Mouse (Mus musculus) brain, embryonic 14.5 days (tissue): Measurements from ENCODE around the gene Nkain2.

Experiments
- CTCF ChIP-seq: fragments of 200-500 bp; IDR thresholded peaks from 2 replicates; pipeline ENCODE4 v1.5.1; 2012; ENCODE audit warnings: inconsistent platforms, mild to moderate bottlenecking, moderate library complexity, borderline replicate concordance; ENCODE audit not compliant: insufficient read depth, insufficient read length; ENCODE audit errors: extremely low read depth
- POLR2A ChIP-seq: fragments of 200-500 bp; IDR thresholded peaks from 2 replicates; pipeline ENCODE4 v1.6.1; 2012; ENCODE audit warnings: mild to moderate bottlenecking, inconsistent platforms, borderline replicate concordance; ENCODE audit not compliant: poor library complexity, insufficient read depth, insufficient read length, severe bottlenecking; ENCODE audit errors: extremely low read depth

DNA sequence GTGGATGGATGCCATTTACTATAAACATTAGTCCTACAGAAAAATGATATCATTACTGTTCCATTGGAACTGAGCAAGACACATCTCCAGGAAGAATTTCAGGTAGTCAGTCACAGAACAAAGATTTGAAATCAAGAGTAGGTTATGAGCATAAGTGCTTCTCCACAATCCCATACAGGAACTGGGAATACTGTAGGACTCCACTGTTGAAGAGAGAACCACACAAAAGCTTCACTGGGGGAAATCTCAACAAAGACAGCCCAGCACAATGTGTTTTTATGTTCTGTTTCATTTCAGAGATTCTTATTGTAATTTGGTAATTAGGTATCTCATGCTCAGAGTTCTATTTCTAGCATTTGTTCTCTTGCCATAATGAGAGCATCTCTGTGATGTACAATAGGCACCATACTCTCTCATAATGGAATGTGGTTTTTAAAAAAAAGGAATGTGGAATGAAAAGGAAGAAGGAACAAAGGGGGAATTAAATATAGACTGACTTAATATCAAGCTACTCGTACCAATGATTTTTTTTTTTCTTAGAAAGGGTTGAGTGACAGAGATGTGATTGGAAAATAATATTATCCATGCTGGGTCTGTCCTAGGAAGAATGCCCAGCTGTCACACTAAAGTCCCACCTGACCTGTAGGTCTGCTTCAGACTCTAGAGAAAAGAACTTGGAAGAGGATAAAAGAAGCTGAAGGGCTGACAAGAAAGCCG lies 313.5 kb downstream of the Nkain2 start:
- no peak for TF ChIP-seq CTCF
- TF ChIP-seq POLR2A, result no peak
